Mouse (Mus musculus) T-cell, adult 2 months (primary cell): ENCODE measurements around the gene Hoxd11.

Experiments
- DNase-seq: peaks from one replicate; pipeline ENCODE4 v3.0.0; 2022; ENCODE audit warnings: low spot score

Gene Hoxd11

GRCm38 (mm10) chr2:74731055-74731454, 51.7 kb downstream of the Hoxd11 start:
- DNase-seq = no peak

GRCm38 (mm10) chr2:74731799-74732512, 52.6 kb downstream of the Hoxd11 start:
- DNase-seq = no peak

GRCm38 (mm10) chr2:74732513-74733316, 53.4 kb downstream of the Hoxd11 start:
- DNase-seq = no peak

- no peak for DNase-seq
Measured at GRCm38 (mm10) chr2:74733317-74733661, 53.9 kb downstream of the Hoxd11 start.

- no peak for DNase-seq
Measured at GRCm38 (mm10) chr2:74733765-74734164, 54.4 kb downstream of the Hoxd11 start.

- DNase-seq = no peak
Measured at GRCm38 (mm10) chr2:74734451-74734850, 55.1 kb downstream of the Hoxd11 start.

GRCm38 (mm10) chr2:74734996-74735811, 55.8 kb downstream of the Hoxd11 start:
- DNase-seq = no peak

GRCm38 (mm10) chr2:74735851-74736687, 56.7 kb downstream of the Hoxd11 start:
- DNase-seq = no peak
